Mouse (Mus musculus): ENCODE results near the gene Vmn1r218. TPM values are rescaled to one million over a fixed set of nuclear protein-coding genes. Genes with fewer than 3 reads are reported as not detected.
"Not testable (repeated sequence)": the region's sequence is repeated elsewhere in the genome, so short reads cannot be mapped to it uniquely, and the experiment has no call there.

The Vmn1r218 gene
- total RNA-seq (2017) = not detected in 2 replicates

GRCm38 (mm10) chr13:23133099-23133498 is at the start of gene Vmn1r218:
Gene Vmn1r218 (plus strand): TSS chr13:23133155.
- no peak for ATAC-seq (ENCODE audit: extremely low read depth, insufficient number of reproducible peaks, low FRiP score, poor library complexity, severe bottlenecking)

GRCm38 (mm10) chr13:23094386-23094785 is 38.6 kb upstream of the Vmn1r218 start:
- ATAC-seq (ENCODE audit: extremely low read depth, insufficient number of reproducible peaks, low FRiP score, poor library complexity, severe bottlenecking) = no peak

- not testable (repeated sequence) for ATAC-seq (ENCODE audit: extremely low read depth, insufficient number of reproducible peaks, low FRiP score, poor library complexity, severe bottlenecking)
Measured at GRCm38 (mm10) chr13:23118126-23118525, 14.8 kb upstream of the Vmn1r218 start, which contains the start of gene Vmn1r217. Gene Vmn1r217 (minus strand): TSS chr13:23118226.

GRCm38 (mm10) chr13:23120611-23121010 is 12.3 kb upstream of the Vmn1r218 start:
- no peak for ATAC-seq (ENCODE audit: extremely low read depth, insufficient number of reproducible peaks, low FRiP score, poor library complexity, severe bottlenecking)

- ATAC-seq (ENCODE audit: extremely low read depth, insufficient number of reproducible peaks, low FRiP score, poor library complexity, severe bottlenecking) = no peak
Measured at GRCm38 (mm10) chr13:23133501-23133900, 546 bp downstream of the Vmn1r218 start.

GRCm38 (mm10) chr13:23138880-23139279 is 5.9 kb downstream of the Vmn1r218 start:
- ATAC-seq (ENCODE audit: extremely low read depth, insufficient number of reproducible peaks, low FRiP score, poor library complexity, severe bottlenecking) = no peak

- ATAC-seq (ENCODE audit: extremely low read depth, insufficient number of reproducible peaks, low FRiP score, poor library complexity, severe bottlenecking) = no peak
Measured at GRCm38 (mm10) chr13:23157848-23158247, 24.9 kb downstream of the Vmn1r218 start.

GRCm38 (mm10) chr13:23159012-23159411 is 26.1 kb downstream of the Vmn1r218 start, which contains the start of gene Vmn1r219:
Gene Vmn1r219 (plus strand): TSS chr13:23159312.
- ATAC-seq (ENCODE audit: extremely low read depth, insufficient number of reproducible peaks, low FRiP score, poor library complexity, severe bottlenecking) = no peak

GRCm38 (mm10) chr13:23166471-23166870 is 33.5 kb downstream of the Vmn1r218 start:
- ATAC-seq (ENCODE audit: extremely low read depth, insufficient number of reproducible peaks, low FRiP score, poor library complexity, severe bottlenecking) = not testable (repeated sequence)

- no peak for ATAC-seq (ENCODE audit: extremely low read depth, insufficient number of reproducible peaks, low FRiP score, poor library complexity, severe bottlenecking)
Measured at GRCm38 (mm10) chr13:23187875-23188274, 54.9 kb downstream of the Vmn1r218 start, which contains the start of gene Vmn1r220. Gene Vmn1r220 (minus strand): TSS chr13:23187975.

Other genes starting within 250 kb of the Vmn1r218 start
- gene Vmn1r212, start 248.9 kb upstream of the Vmn1r218 start, total RNA-seq (2017) = not detected in 2 replicates
- gene Vmn1r213, start 125.5 kb upstream of the Vmn1r218 start, total RNA-seq (2017) = 0.25 TPM in 1 of 2 replicates, not detected in the other
- not detected in 2 replicates for gene Vmn1r214, start 102.7 kb upstream of the Vmn1r218 start, total RNA-seq (2017)
- not detected in 2 replicates for gene Vmn1r215, start 65.1 kb upstream of the Vmn1r218 start, total RNA-seq (2017)
- not detected in 2 replicates for gene Vmn1r217, start 14.9 kb upstream of the Vmn1r218 start, total RNA-seq (2017)
- 0.12 TPM in 1 of 2 replicates, not detected in the other for gene Vmn1r219, start 26.2 kb downstream of the Vmn1r218 start, total RNA-seq (2017)
- 0.12 TPM in 1 of 2 replicates, not detected in the other for gene Vmn1r220, start 54.8 kb downstream of the Vmn1r218 start, total RNA-seq (2017)
- gene Vmn1r221, start 81.0 kb downstream of the Vmn1r218 start, total RNA-seq (2017) = 0.12 TPM in 1 of 2 replicates, not detected in the other
- not detected in 2 replicates for gene Vmn1r222, start 102.8 kb downstream of the Vmn1r218 start, total RNA-seq (2017)
- gene Vmn1r223, start 114.0 kb downstream of the Vmn1r218 start, total RNA-seq (2017) = not detected in 2 replicates
- gene Zfp322a, start 236.1 kb downstream of the Vmn1r218 start, total RNA-seq (2017) = 34.4 and 34.6 TPM in 2 replicates